Mouse (Mus musculus) MEL (cell line): ENCODE measurements around the gene Nrp1. TPM values are rescaled to one million over a fixed set of nuclear protein-coding genes. Genes with fewer than 3 reads are reported as not detected.

ENCODE experiments used
- DNase-seq: peaks from one replicate; pipeline ENCODE4 v3.0.0; 2011; ENCODE audit warnings: low read depth, low spot score
- H3K27ac ChIP-seq: 2 replicates; pipeline ENCODE4 v1.5.1; 2012; ENCODE audit warnings: low read depth, mild to moderate bottlenecking, control low read depth, low read length, moderate library complexity; ENCODE audit not compliant: control insufficient read depth
- H3K27me3 ChIP-seq, 2 experiments: fragments of 150-350 bp in 1 of 2; sonication (generic) in 1 of 2; 2 replicates each; pipeline ENCODE4 v1.6.1; 2012; ENCODE audit warnings: low read length in 2 of 2, mild to moderate bottlenecking in 2 of 2, improper control_type of control experiment in 1 of 2, moderate library complexity in 1 of 2; ENCODE audit not compliant: insufficient read depth in 2 of 2, control insufficient read depth in 1 of 2
- H3K36me3 ChIP-seq, 2 experiments: 2 replicates each; pipeline ENCODE4 v1.6.1; 2012 to 2014; ENCODE audit warnings: low read length in 2 of 2, improper control_type of control experiment in 1 of 2, inconsistent platforms in 1 of 2, mild to moderate bottlenecking in 1 of 2; ENCODE audit not compliant: insufficient read depth in 2 of 2, control insufficient read depth in 1 of 2
- H3K4me1 ChIP-seq, 2 experiments: fragments of 150-350 bp in 1 of 2; sonication (generic) in 1 of 2; 2 replicates each; pipeline ENCODE4 v1.6.1; 2012; ENCODE audit warnings: low read length in 2 of 2, improper control_type of control experiment in 1 of 2, mild to moderate bottlenecking in 1 of 2; ENCODE audit not compliant: insufficient read depth in 2 of 2, control insufficient read depth in 1 of 2
- H3K4me3 ChIP-seq, 2 experiments: fragments of 150-350 bp in 1 of 2; sonication (generic) in 1 of 2; 2 replicates each; pipeline ENCODE4 v1.5.1; 2012; ENCODE audit warnings: low read depth in 2 of 2, low read length in 2 of 2, mild to moderate bottlenecking in 2 of 2, moderate library complexity in 2 of 2, control low read depth in 1 of 2, improper control_type of control experiment in 1 of 2; ENCODE audit not compliant: control insufficient read depth in 1 of 2, insufficient read depth in 1 of 2
- H3K79me2 ChIP-seq: 2 replicates; pipeline ENCODE4 v1.6.1; 2012; ENCODE audit warnings: mild to moderate bottlenecking, low read length, moderate library complexity; ENCODE audit not compliant: control insufficient read depth, poor library complexity, insufficient read depth
- H3K9ac ChIP-seq: 2 replicates; pipeline ENCODE4 v1.6.1; 2012; ENCODE audit warnings: low read depth, mild to moderate bottlenecking, control low read depth, low read length, moderate library complexity; ENCODE audit not compliant: control insufficient read depth, poor library complexity, severe bottlenecking
- H3K9me3 ChIP-seq: fragments of 150-350 bp; sonication (generic); replicated peaks from 2 replicates; pipeline ENCODE4 v1.6.1; 2012; ENCODE audit warnings: mild to moderate bottlenecking, low read length, improper control_type of control experiment, moderate library complexity; ENCODE audit not compliant: insufficient read depth
- BHLHE40 ChIP-seq: IDR thresholded peaks from 2 replicates; pipeline ENCODE4 v1.6.1; 2012; ENCODE audit warnings: low read depth, mild to moderate bottlenecking, inconsistent platforms, low read length, improper control_type of control experiment, borderline replicate concordance
- CHD1 ChIP-seq: IDR thresholded peaks from 2 replicates; pipeline ENCODE4 v1.6.1; 2012; ENCODE audit warnings: low read depth, mild to moderate bottlenecking, inconsistent platforms, low read length, improper control_type of control experiment
- CTCF ChIP-seq, 3 experiments: IDR thresholded peaks in 2 of 3; conservative IDR thresholded peaks in 1 of 3; 2 replicates each; pipeline ENCODE4 v1.5.1; 2011 to 2012; ENCODE audit warnings: low read length in 3 of 3, low read depth in 2 of 3, mild to moderate bottlenecking in 2 of 3, improper control_type of control experiment in 1 of 3, inconsistent platforms in 1 of 3, mixed read lengths in 1 of 3, moderate library complexity in 1 of 3; ENCODE audit not compliant: control insufficient read depth in 1 of 3, insufficient read depth in 1 of 3, poor library complexity in 1 of 3, severe bottlenecking in 1 of 3
- EP300 ChIP-seq, 2 experiments: IDR thresholded peaks; 2 replicates each; pipeline ENCODE4 v1.6.1; 2011; ENCODE audit warnings: improper control_type of control experiment in 2 of 2, low read length in 2 of 2, low read depth in 1 of 2, mild to moderate bottlenecking in 1 of 2
- GATA1 ChIP-seq: IDR thresholded peaks from 2 replicates; pipeline ENCODE4 v1.6.1; 2011; ENCODE audit warnings: low read depth, low read length, improper control_type of control experiment
- MAFK ChIP-seq: IDR thresholded peaks from 2 replicates; pipeline ENCODE4 v1.6.1; 2011; ENCODE audit warnings: low read depth, mild to moderate bottlenecking, low read length, improper control_type of control experiment, borderline replicate concordance
- MAX ChIP-seq: IDR thresholded peaks from 2 replicates; pipeline ENCODE4 v1.6.1; 2011; ENCODE audit warnings: low read length, improper control_type of control experiment
- MEF2A ChIP-seq: IDR thresholded peaks from 2 replicates; pipeline ENCODE4 v1.6.1; 2014; ENCODE audit warnings: low read depth, mild to moderate bottlenecking, inconsistent platforms, low read length, improper control_type of control experiment; ENCODE audit not compliant: poor library complexity, insufficient replicate concordance, severe bottlenecking; ENCODE audit errors: extremely low read depth
- MYC ChIP-seq: IDR thresholded peaks from 2 replicates; pipeline ENCODE4 v1.6.1; 2011; ENCODE audit warnings: low read depth, mild to moderate bottlenecking, low read length, improper control_type of control experiment, moderate library complexity
- NRF1 ChIP-seq: IDR thresholded peaks from 2 replicates; pipeline ENCODE4 v1.6.1; 2014; ENCODE audit warnings: low read depth, mild to moderate bottlenecking, inconsistent platforms, low read length, improper control_type of control experiment, moderate library complexity; ENCODE audit not compliant: poor library complexity, insufficient read depth, severe bottlenecking
- POLR2AphosphoS2 ChIP-seq: IDR thresholded peaks from 2 replicates; pipeline ENCODE4 v1.6.1; 2011; ENCODE audit warnings: low read length, improper control_type of control experiment
- SIN3A ChIP-seq: IDR thresholded peaks from 2 replicates; pipeline ENCODE4 v1.6.1; 2012; ENCODE audit warnings: low read length, improper control_type of control experiment, inconsistent platforms
- SMC3 ChIP-seq: IDR thresholded peaks from 2 replicates; pipeline ENCODE4 v1.6.1; 2011; ENCODE audit warnings: low read depth, low read length, improper control_type of control experiment
- TCF12 ChIP-seq: IDR thresholded peaks from 2 replicates; pipeline ENCODE4 v1.6.1; 2014; ENCODE audit warnings: low read depth, mild to moderate bottlenecking, inconsistent platforms, low read length, improper control_type of control experiment, moderate library complexity
- UBTF ChIP-seq: IDR thresholded peaks from 2 replicates; pipeline ENCODE4 v1.6.1; 2012; ENCODE audit warnings: low read depth, mild to moderate bottlenecking, inconsistent platforms, low read length, improper control_type of control experiment, moderate library complexity, borderline replicate concordance; ENCODE audit not compliant: insufficient read depth
- USF1 ChIP-seq: IDR thresholded peaks from 2 replicates; pipeline ENCODE4 v1.6.1; 2014; ENCODE audit warnings: low read depth, mild to moderate bottlenecking, inconsistent platforms, low read length, improper control_type of control experiment, moderate library complexity
- ZKSCAN1 ChIP-seq: IDR thresholded peaks from 2 replicates; pipeline ENCODE4 v1.6.1; 2012; ENCODE audit warnings: low read depth, mild to moderate bottlenecking, inconsistent platforms, low read length, improper control_type of control experiment, moderate library complexity
- ZNF384 ChIP-seq: IDR thresholded peaks from 2 replicates; pipeline ENCODE4 v1.6.1; 2012; ENCODE audit warnings: low read depth, mild to moderate bottlenecking, inconsistent platforms, low read length, improper control_type of control experiment
- polyA plus RNA-seq, 2 experiments: library from polyadenylated mRNA; stranded (reverse) in 1 of 2; unstranded in 1 of 2; fragments of >175 nt in 1 of 2; fragments of >200 nt in 1 of 2; gene quantifications; 2 replicates each; pipeline versions ENCODE4 v1.2.1 to v1.2.4; 2012; ENCODE audit warnings: low replicate concordance in 2 of 2, low read depth in 1 of 2; ENCODE audit not compliant: insufficient read length in 2 of 2, insufficient read depth in 1 of 2, missing spikeins in 1 of 2
- total RNA-seq: library from RNA; depleted of rRNA; stranded (reverse); fragments of 300-350 nt; gene quantifications from 2 replicates; pipeline ENCODE4 v1.2.3, GENCODE M21; 2012

Nrp1 gene
- total and polyA plus RNA-seq, 3 experiments, result not detected

DNA sequence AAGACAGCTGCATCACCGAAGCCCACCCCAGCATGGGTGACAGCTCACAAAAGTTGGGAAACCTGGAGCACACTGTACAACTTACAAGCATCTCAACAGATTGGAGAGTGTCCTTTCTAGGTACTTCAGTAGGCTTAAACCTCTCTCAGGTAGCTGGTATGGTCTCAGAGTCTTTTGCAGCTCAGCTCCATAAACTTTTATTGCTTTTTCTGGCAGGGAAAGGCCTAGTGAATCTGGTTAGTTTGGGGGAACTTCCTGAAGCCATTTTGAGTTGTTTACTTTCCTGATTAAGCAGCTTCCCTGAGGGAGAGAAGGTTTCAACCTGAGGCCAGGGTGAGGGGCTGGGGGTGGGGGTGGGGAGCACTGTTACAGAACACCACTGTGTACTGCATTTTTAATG, 31.1 kb upstream of the Nrp1 start:
- no peak overlapping the region for H3K9ac ChIP-seq
- H3K4me1 ChIP-seq, result no peaks in the 10 kb centered on the region
- no peaks in the 10 kb centered on the region for H3K9me3 ChIP-seq
- TF ChIP-seq SMC3, result no peak
- TF ChIP-seq GATA1, result no peak
- TF ChIP-seq ZNF384, result no peak
- no peak overlapping the region for H3K27ac ChIP-seq
- no peaks in the 10 kb centered on the region for H3K79me2 ChIP-seq
- no peak for DNase-seq
- no peak overlapping the region for H3K4me3 ChIP-seq
- no peaks in the 10 kb centered on the region for H3K36me3 ChIP-seq
- H3K27me3 ChIP-seq, result no peaks in the 10 kb centered on the region

- no peak overlapping the region for H3K27ac ChIP-seq
- no peaks in the 10 kb centered on the region for H3K4me1 ChIP-seq
- no peaks in the 10 kb centered on the region for H3K9me3 ChIP-seq
- DNase-seq, result no peak
- TF ChIP-seq CHD1 (no peak), BHLHE40 (no peak), SIN3A (no peak), POLR2AphosphoS2 (no peak), ZKSCAN1 (no peak), MEF2A (no peak), USF1 (no peak)
- no peaks in the 10 kb centered on the region for H3K27me3 ChIP-seq
- H3K36me3 ChIP-seq, result no peaks in the 10 kb centered on the region
- H3K79me2 ChIP-seq, result no peaks in the 10 kb centered on the region
- H3K4me3 ChIP-seq, result no peak overlapping the region
- H3K9ac ChIP-seq, result no peak overlapping the region
Measured at GRCm38 (mm10) chr8:128327922-128328321, 30.5 kb upstream of the Nrp1 start.

GRCm38 (mm10) chr8:128329502-128329901, 28.9 kb upstream of the Nrp1 start:
- Histone ChIP-seq H3K27ac (no peak overlapping the region), H3K27me3 (no peaks in the 10 kb centered on the region), H3K9me3 (no peaks in the 10 kb centered on the region), H3K79me2 (no peaks in the 10 kb centered on the region), H3K9ac (no peak overlapping the region), H3K4me1 (no peaks in the 10 kb centered on the region), H3K4me3 (no peak overlapping the region), H3K36me3 (no peaks in the 10 kb centered on the region)
- TF ChIP-seq MYC, result no peak
- TF ChIP-seq MAFK, result no peak
- TF ChIP-seq POLR2AphosphoS2, result no peak
- no peak for TF ChIP-seq MAX
- TF ChIP-seq CTCF (IDR thresholded peaks at IDR 0.05 in 2 of 3, conservative IDR thresholded peaks at IDR 0.05 in 1 of 3; ENCODE audit: control insufficient read depth in 1 of 3, insufficient read depth in 1 of 3, low read depth in 2 of 3, low read length in 3 of 3, poor library complexity in 1 of 3, severe bottlenecking in 1 of 3), result no peak
- TF ChIP-seq SIN3A, result no peak
- TF ChIP-seq TCF12, result no peak
- TF ChIP-seq NRF1, result no peak
- no peak for TF ChIP-seq UBTF
- TF ChIP-seq EP300 (IDR thresholded peaks at IDR 0.05; ENCODE audit: low read depth in 1 of 2, low read length in 2 of 2), result no peak
- no peak for DNase-seq
